Mouse (Mus musculus) 3134 (cell line): Measurements from ENCODE around the gene Eaf2.

ENCODE experiments used
- DNase-seq: peaks from one replicate; pipeline ENCODE4 v3.0.0-alpha.2; 2011; ENCODE audit warnings: low spot score; ENCODE audit not compliant: insufficient read length; ENCODE audit errors: extremely low read depth

Gene Eaf2

GRCm38 (mm10) chr16:36874583-36875275 lies at the start of gene Eaf2, which contains the start of gene Golgb1:
Gene Eaf2 (minus strand): TSS chr16:36875003.
Gene Golgb1 (plus strand): TSS chr16:36875140.
- peak; percentile 88 for DNase-seq

- no peak for DNase-seq
Observed at GRCm38 (mm10) chr16:36924312-36924711, 49.5 kb upstream of the Eaf2 start.

GRCm38 (mm10) chr16:36921980-36922379 lies 47.2 kb upstream of the Eaf2 start:
- DNase-seq, result no peak

GRCm38 (mm10) chr16:36921067-36921613 lies 46.3 kb upstream of the Eaf2 start:
- no peak for DNase-seq

GRCm38 (mm10) chr16:36920410-36920809 lies 45.6 kb upstream of the Eaf2 start:
- no peak for DNase-seq

GRCm38 (mm10) chr16:36918505-36918904 lies 43.7 kb upstream of the Eaf2 start:
- no peak for DNase-seq

GRCm38 (mm10) chr16:36914195-36914594 lies 39.4 kb upstream of the Eaf2 start:
- no peak for DNase-seq

- no peak for DNase-seq
Observed at GRCm38 (mm10) chr16:36912311-36912710, 37.5 kb upstream of the Eaf2 start.

GRCm38 (mm10) chr16:36911909-36912308 lies 37.1 kb upstream of the Eaf2 start:
- DNase-seq, result no peak

GRCm38 (mm10) chr16:36903156-36903555 lies 28.4 kb upstream of the Eaf2 start:
- DNase-seq, result no peak

GRCm38 (mm10) chr16:36896712-36897111 lies 21.9 kb upstream of the Eaf2 start:
- no peak for DNase-seq

GRCm38 (mm10) chr16:36893317-36893716 lies 18.5 kb upstream of the Eaf2 start:
- no peak for DNase-seq

- no peak for DNase-seq
Observed at GRCm38 (mm10) chr16:36891415-36891814, 16.6 kb upstream of the Eaf2 start.

GRCm38 (mm10) chr16:36890559-36890958 lies 15.8 kb upstream of the Eaf2 start:
- no peak for DNase-seq

- DNase-seq, result no peak
Observed at GRCm38 (mm10) chr16:36887546-36887945, 12.7 kb upstream of the Eaf2 start.

GRCm38 (mm10) chr16:36885912-36886311 lies 11.1 kb upstream of the Eaf2 start:
- no peak for DNase-seq

GRCm38 (mm10) chr16:36884881-36885280 lies 10.1 kb upstream of the Eaf2 start:
- no peak for DNase-seq

- DNase-seq, result no peak
Observed at GRCm38 (mm10) chr16:36882737-36883343, 8.0 kb upstream of the Eaf2 start.

GRCm38 (mm10) chr16:36877316-36877715 lies 2.5 kb upstream of the Eaf2 start:
- no peak for DNase-seq

GRCm38 (mm10) chr16:36875276-36875851 lies 561 bp upstream of the Eaf2 start:
- DNase-seq, result no peak

- DNase-seq, result no peak
Observed at GRCm38 (mm10) chr16:36869442-36869841, 5.4 kb downstream of the Eaf2 start.

GRCm38 (mm10) chr16:36863585-36863984 lies 11.2 kb downstream of the Eaf2 start:
- DNase-seq, result no peak
